Comparison of ENCODE assay signal across 9 mouse cellular contexts in the genomic region with DNA sequence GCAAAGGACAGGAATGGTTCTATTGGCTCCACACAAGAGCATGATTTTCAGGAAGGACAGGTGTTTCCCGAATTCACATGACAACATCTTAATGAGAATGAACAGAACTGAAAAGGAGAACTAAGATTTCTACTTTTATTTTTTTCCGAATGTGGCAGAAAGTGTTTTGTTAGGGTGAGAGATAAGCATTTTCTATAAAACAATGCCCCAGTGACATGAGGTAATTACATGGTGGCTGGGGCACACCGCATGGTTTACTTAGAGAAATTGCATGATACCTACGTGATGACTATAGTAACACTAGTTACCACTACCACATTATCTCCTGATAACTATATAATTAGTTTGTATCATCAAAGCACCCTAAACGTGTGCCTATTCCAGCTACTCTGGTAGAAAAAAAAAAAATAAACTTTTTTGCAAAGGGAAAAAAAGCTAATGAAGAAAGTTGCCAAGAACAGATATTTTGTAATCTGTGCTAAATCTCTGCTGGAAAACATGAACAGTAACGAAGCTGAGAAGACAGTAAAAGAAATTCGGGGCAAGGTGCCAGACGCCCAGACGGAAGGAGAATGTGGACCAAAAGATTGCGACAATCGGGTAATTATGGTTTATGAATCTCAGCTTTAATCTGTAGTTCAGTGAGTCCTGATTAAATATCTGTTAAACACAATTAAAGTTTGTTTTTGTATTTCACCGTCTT.
DNase-seq lines count a peak whose midpoint lies in the region; ATAC-seq lines count a peak whose summit lies in the region.
"Had no signal": no experiment of that assay in that cellular context is flagged by ENCODE, and none has a peak within 500 bp of the region (broad histone marks: within the 10 kb centered on the region; RNA-seq: fewer than 3 reads in every experiment).

No protein-coding gene starts in this region.

- H3K27ac ChIP-seq in forebrain, embryonic 14.5 days (ENCODE audit: low read depth, low read length), result no peak overlapping the region
- H3K27ac ChIP-seq in forebrain, embryonic 16.5 days (ENCODE audit: low read length), result no peak overlapping the region
- no peak overlapping the region for H3K27ac ChIP-seq in intestine, embryonic 16.5 days (ENCODE audit: low read length)
- H3K27ac ChIP-seq: midbrain, embryonic 12.5 days had no signal

- no peaks in the 10 kb centered on the region for H3K9me3 ChIP-seq in forebrain, embryonic 14.5 days (replicated peaks; ENCODE audit: control insufficient read depth, low read length)
- no peaks in the 10 kb centered on the region for H3K9me3 ChIP-seq in forebrain, embryonic 16.5 days (ENCODE audit: control insufficient read depth, low read length)
- no peaks in the 10 kb centered on the region for H3K9me3 ChIP-seq in intestine, embryonic 16.5 days (ENCODE audit: control insufficient read depth, low read length)
- H3K9me3 ChIP-seq: midbrain, embryonic 12.5 days had no signal

- peak; percentile 60 for DNase-seq in forebrain, embryonic 14.5 days (ENCODE audit: low spot score)
- peak; percentile 14 for DNase-seq in right cerebral cortex, adult 18-20 months
- no peak for DNase-seq in right cerebral cortex, postnatal 36 days (ENCODE audit: low spot score in 2 of 2)
- DNase-seq in layer of hippocampus, adult 11-12 months (ENCODE audit: low spot score), result peak; percentile 57
- peak; percentile 67 for DNase-seq in right cerebral cortex, postnatal 4 days

- 51% methylated on average over 12 of the region's 12 CpGs for WGBS in forebrain, embryonic 14.5 days
- WGBS in forebrain, embryonic 16.5 days, result 41% methylated on average over 12 of the region's 12 CpGs
- WGBS in intestine, embryonic 16.5 days, result 77% methylated on average over 12 of the region's 12 CpGs

- H3K4me1 ChIP-seq in forebrain, embryonic 14.5 days (ENCODE audit: control insufficient read depth, insufficient read depth, low read length), result peaks cover 22% of the 10 kb centered on the region
- H3K4me1 ChIP-seq in forebrain, embryonic 16.5 days (replicated peaks; ENCODE audit: control insufficient read depth, insufficient read depth, low read length), result peaks cover 28% of the 10 kb centered on the region
- no peaks in the 10 kb centered on the region for H3K4me1 ChIP-seq in intestine, embryonic 16.5 days (ENCODE audit: control insufficient read depth, insufficient read depth, low read length)

- no peaks in the 10 kb centered on the region for H3K36me3 ChIP-seq in forebrain, embryonic 14.5 days (ENCODE audit: control insufficient read depth, insufficient read depth, low read length)
- H3K36me3 ChIP-seq in forebrain, embryonic 16.5 days (ENCODE audit: control insufficient read depth, insufficient read depth), result no peaks in the 10 kb centered on the region
- H3K36me3 ChIP-seq in intestine, embryonic 16.5 days (ENCODE audit: control insufficient read depth, insufficient read depth, low read length), result no peaks in the 10 kb centered on the region
- H3K36me3 ChIP-seq: midbrain, embryonic 12.5 days had no signal

- no peaks in the 10 kb centered on the region for H3K27me3 ChIP-seq in forebrain, embryonic 14.5 days (replicated peaks; ENCODE audit: control insufficient read depth, insufficient read depth, low read length)
- no peaks in the 10 kb centered on the region for H3K27me3 ChIP-seq in forebrain, embryonic 16.5 days (replicated peaks; ENCODE audit: control insufficient read depth, insufficient read depth, low read length)
- H3K27me3 ChIP-seq in intestine, embryonic 16.5 days (replicated peaks; ENCODE audit: control insufficient read depth, insufficient read depth, low read length), result no peaks in the 10 kb centered on the region
- H3K27me3 ChIP-seq: midbrain, embryonic 12.5 days had no signal

- H3K4me3 ChIP-seq in forebrain, embryonic 14.5 days (ENCODE audit: low read depth, low read length), result no peak overlapping the region
- H3K4me3 ChIP-seq in forebrain, embryonic 16.5 days (replicated peaks; ENCODE audit: low read length), result no peak overlapping the region
- no peak overlapping the region for H3K4me3 ChIP-seq in intestine, embryonic 16.5 days (ENCODE audit: low read length)
- H3K4me3 ChIP-seq: midbrain, embryonic 12.5 days had no signal

- no peak overlapping the region for H3K4me2 ChIP-seq in forebrain, embryonic 14.5 days (ENCODE audit: low read length)
- H3K4me2 ChIP-seq in forebrain, embryonic 16.5 days (ENCODE audit: low read length), result no peak overlapping the region
- no peak overlapping the region for H3K4me2 ChIP-seq in intestine, embryonic 16.5 days (ENCODE audit: low read depth, low read length)
- H3K4me2 ChIP-seq: midbrain, embryonic 12.5 days had no signal

- H3K9ac ChIP-seq in forebrain, embryonic 14.5 days (ENCODE audit: low read length), result no peak overlapping the region
- H3K9ac ChIP-seq in forebrain, embryonic 16.5 days (replicated peaks; ENCODE audit: low read depth, low read length), result no peak overlapping the region
- no peak overlapping the region for H3K9ac ChIP-seq in intestine, embryonic 16.5 days (ENCODE audit: low read depth, low read length)
- H3K9ac ChIP-seq: midbrain, embryonic 12.5 days had no signal

- ATAC-seq in forebrain, embryonic 14.5 days, result no peak
- ATAC-seq in forebrain, embryonic 16.5 days, result no peak; the same call in 1 of the 2 replicates
- ATAC-seq in intestine, embryonic 16.5 days, result no peak
- no peak for ATAC-seq in megakaryocyte, adult 5-6 weeks (ENCODE audit: poor library complexity, severe bottlenecking)

Comparison
In these comparisons a context has a peak if more than half of its experiments do, and no peak if none do; other contexts are left out.
1. DNase-seq: peak in forebrain, embryonic 14.5 days (single experiment), right cerebral cortex, adult 18-20 months (single experiment), layer of hippocampus, adult 11-12 months (single experiment) and right cerebral cortex, postnatal 4 days (single experiment); none in right cerebral cortex, postnatal 36 days (0 of 2).